Mouse (Mus musculus) left cerebral cortex, postnatal 25 days (tissue): ENCODE results near the gene 1700113H08Rik. TPM values are rescaled to one million over a fixed set of nuclear protein-coding genes. Genes with fewer than 3 reads are reported as not detected.

Source experiments
- DNase-seq, 2 experiments: peaks; one replicate each; pipeline ENCODE4 v3.0.0; 2022; ENCODE audit warnings: low spot score in 2 of 2, mixed read lengths in 1 of 2
- intact Hi-C: fragments of 180-260 bp; cut with DNase I; formaldehyde crosslinking; loops from one replicate; pipeline ENCODE4 v1.15.1; 2025
- total RNA-seq, 2 experiments: library from RNA; stranded (reverse); gene quantifications; 2 replicates each; pipeline ENCODE4 v1.2.3; 2021

Gene 1700113H08Rik
- total RNA-seq, 2 experiments from 2014 or later, result not detected

DNA sequence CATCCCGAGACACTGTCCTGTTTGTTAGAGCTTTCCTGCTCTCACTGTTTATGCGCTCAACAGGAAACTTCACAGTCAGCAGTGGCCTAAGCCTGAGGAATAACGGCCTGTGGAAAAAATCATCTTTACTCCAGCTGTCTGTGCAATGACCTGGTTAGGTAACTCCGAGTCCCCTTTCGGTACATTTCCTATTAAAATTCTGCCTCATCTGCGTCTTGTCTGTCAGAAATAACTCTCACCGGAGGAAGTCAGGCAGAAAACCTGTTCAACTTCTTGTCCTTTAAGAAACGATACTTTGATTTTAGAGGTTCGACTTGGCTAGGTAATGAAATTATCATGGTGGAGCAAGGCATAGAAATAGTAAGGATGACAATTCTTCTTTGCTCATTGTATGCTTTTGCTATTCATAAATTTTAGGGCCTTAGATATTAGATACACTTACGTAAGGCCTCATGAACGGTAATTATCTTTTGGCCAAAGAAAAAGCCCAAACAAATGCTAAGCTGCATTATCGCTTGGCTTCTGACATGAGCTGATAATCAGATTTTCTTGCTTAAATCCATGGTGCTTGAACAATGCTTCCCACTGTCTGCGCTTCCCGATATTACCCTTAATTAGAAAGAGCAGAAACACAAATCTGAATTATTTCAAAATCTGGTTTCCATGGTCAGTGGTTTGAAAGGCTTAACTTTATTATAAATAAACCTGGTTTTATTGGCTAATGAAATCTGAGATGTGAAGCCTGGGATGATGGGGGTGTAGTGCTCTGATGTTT is 96.1 kb downstream of the 1700113H08Rik start:
- DNase-seq, result no peak
- intact Hi-C loops, result no loop called here

DNA sequence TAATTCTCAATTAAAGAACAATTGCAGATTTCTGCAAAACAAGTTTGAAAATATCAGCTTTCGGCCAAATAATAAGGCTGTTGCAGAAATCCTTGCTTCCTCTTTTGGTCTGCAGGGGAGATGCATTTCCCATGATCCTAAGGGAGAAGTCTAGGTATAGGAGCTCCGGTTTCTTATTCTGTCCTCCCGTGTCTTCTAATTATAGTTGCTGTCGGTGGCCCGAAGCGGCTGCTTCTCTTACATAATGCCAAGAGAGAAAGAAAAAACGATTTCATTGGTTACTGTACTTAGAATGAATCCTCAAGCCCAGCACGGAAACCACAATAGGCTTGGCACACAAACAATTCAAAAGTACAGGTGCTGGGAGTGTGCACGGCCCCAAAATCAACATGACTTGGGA is 101.9 kb downstream of the 1700113H08Rik start:
- peak; percentile 6 to 65 for DNase-seq
- intact Hi-C loops, result no loop called here

DNA sequence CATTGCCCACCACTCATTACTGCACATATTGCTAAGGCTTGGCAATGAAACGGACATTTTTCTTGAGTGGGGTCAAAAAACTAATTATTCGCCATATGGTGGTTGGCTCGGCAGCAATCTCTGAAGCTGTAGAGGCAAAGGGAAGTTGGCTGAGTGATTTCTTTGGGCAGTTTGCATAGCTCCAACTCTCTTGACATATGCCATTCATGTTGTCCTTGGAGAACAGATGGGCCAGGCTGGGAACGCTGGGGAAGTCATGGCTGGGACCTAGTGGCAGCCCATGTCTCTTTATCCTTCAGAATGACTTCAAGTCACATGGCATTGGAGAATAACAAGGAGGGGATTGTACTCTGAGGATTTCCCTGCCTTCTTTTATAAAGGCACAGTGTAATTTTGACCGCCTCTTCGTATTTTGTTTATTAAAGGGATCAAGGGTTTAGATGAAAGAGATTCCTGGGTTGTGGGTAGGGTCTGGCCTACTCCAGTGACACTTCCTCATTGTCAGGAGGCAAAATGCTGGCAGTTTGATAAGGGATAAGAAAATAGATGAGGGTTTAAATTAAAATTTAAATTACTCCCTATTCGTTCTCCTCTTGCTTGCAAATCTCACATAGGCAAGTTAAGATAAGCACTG is 138.4 kb downstream of the 1700113H08Rik start:
- DNase-seq, result no peak
- intact Hi-C loops, result no loop called here

DNA sequence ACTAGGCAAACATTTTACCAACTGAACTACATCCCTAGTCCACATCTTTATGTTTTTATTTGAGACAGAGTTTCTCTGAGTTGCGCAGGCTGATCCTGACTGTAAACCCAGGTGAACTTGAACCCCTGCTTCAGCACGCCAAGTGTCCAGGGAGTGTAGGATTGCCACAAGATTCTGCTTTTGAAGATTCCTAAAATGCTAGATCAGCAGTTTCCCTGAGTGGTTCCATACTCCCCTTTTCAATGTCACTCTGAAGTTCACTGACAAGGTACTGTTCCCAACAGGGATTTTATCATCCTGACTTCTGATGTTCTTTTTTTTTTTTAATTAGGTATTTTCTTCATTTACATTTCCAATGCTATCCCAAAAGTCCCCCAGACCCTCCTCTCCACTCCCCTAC is 140.9 kb downstream of the 1700113H08Rik start:
- DNase-seq, result no peak
- intact Hi-C loops, result no loop called here

DNA sequence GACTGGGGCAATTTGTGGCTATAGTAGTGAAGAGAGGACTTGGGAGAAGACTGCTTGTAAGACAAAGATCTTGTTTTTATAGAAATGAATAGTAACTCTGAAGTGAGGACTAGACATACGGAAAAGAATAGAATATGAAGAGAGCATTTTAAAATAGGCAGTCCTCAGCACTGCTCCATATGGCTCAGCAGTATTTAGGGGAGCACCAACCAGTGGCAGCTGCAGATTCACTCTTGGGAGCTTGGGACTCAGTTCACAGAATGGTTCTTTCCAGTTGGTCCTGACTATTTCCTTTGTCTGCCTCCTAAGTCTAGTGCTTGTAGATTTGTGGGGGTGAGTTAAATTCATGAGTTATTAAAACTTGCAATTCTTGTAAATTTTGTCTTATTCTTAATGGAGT is 151.6 kb downstream of the 1700113H08Rik start:
- DNase-seq, result peak; percentile 13 to 82
- intact Hi-C loops, result no loop called here

DNA sequence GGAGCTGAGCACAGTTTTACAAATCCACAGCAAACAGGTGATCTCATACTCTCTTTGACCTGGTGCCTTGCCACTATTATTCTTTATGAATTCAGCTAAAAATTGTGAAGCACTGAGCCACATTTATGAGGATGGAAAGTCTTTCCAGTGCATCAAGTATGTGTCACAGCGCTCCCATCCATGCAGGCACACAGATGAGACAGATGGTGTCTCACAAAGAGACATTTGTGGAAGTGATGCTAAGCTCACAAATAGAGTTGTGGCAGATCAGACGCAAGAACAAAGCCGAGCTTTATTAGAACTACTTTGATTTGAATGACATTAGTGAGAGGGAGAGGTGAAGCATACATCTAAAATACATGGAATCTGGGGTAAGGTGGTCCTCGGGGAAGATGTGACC is 153.2 kb downstream of the 1700113H08Rik start:
- DNase-seq, result peak; percentile 21 to 63
- intact Hi-C loops, result loop anchor here (5.0 kb wide), 1 partner anchor 124 kb away; no protein-coding TSS in a partner anchor

DNA sequence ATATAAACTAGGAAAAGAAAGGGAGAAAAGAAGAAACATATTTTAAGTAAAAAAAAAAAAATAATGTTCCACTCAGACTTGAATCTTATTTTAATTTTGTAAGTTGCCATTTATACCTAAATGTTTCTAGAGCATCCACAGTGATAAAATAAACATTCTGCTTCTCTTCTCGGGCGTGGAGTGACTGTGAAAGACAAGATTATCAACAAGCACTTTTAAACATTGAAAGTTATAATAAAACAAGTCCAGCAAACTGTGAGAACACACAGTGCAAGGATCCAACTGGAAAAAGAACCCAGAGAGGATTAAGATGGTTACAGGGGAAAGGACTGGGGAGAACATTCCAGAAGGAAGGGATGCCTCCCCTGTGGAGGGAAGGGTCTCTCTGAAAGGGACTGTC is 155.0 kb downstream of the 1700113H08Rik start:
- intact Hi-C loops, result loop anchor here (2.0 to 5.0 kb wide), 2 partner anchors 126 to 280 kb away; partner anchors contain the start of gene Ascl1
- DNase-seq, result peak in 1 of 2 experiments; percentile 55

DNA sequence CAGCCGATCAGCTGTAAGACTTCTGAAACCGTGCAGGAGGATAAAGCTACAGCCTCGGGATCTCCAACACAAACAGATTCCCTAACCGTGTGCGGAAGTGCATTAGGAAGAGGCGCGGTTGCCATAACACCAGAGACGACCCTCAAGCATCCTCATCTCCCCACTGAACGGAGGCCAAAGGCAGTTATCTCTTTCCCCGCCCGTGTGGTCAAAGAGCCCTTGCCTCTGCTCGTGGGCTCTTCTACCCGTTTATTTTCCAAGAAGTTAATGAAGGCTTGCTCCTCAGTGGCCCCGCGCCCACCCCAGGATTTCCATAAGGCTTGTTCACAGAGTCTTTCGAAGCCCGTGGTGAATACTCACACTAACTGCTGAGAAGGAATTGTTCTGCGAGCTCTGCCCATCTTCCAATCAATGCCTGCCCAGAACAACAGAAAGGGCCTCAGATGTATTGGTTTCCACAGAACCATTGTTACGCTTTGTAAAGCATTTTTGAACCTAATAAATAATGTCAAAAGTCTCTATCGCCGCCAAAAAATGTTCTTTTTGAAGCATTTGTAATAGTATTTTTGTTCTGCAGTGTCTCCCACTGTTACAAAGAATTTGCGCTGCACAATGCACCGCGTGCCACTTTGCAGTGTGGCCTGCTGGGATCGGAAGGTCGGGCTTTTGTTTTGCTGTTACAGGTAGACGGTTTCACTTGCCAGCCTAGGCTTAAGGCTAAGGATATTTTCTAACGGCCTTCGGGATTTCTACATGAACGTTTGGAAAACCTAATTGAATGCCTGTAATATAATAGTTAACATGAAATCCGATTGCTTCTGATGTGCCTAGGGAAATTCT is 172.4 kb downstream of the 1700113H08Rik start:
- no peak for DNase-seq
- intact Hi-C loops, result no loop called here

DNA sequence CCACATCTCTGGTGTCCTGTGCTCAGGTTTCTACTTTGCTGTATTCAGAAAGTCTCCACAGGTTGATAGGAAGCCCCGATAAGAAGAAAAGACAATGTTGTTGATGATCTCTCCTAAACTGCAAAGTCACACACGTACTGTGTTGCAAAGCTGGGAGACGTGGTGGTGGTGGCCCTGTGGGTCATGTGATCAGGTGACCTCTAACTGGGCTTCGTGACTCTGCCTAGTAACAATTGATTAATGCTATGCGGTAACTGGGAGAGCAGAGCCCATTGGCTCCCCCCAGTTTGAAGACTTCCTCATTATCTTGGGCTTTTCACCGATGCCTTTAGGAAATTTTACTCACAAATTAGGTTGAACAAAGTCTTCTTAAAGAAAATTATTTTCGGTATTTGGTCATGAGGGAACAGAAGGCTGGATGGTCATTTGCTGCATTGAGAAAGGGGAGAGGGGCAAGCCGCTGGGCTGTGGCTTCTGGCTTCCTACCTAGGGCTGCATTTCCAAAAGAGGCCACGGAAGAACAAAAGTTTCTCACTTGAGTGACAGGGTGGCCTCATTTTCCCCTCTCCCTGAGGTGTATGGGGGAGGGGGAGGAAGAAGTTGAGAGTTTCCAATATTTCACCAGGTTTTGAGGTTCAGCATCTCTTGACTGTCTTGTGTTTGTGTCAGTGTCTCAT is 181.6 kb downstream of the 1700113H08Rik start:
- intact Hi-C loops, result no loop called here

DNA sequence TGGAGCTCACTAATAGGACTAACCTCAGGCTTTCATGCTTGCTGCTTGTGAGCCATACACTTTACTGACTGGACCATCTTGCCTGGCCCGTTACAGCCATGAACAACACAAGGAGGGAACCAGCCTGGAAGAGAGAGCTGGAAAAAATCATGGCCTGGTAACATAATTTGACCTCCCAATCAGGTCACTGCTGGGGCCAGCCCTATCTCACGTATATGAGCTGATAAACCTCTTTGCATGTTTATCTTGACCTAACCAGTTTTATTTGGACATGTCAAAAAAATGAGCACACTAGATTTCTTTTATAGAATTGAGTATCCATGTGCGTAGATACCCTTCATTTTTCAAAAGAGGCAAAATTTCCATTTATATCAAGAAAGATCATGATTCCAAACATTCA is 213.9 kb downstream of the 1700113H08Rik start:
- intact Hi-C loops, result no loop called here
- no peak for DNase-seq

More for the DNA sequence above, 181.6 kb downstream of the 1700113H08Rik start:
- no peak for DNase-seq

DNA sequence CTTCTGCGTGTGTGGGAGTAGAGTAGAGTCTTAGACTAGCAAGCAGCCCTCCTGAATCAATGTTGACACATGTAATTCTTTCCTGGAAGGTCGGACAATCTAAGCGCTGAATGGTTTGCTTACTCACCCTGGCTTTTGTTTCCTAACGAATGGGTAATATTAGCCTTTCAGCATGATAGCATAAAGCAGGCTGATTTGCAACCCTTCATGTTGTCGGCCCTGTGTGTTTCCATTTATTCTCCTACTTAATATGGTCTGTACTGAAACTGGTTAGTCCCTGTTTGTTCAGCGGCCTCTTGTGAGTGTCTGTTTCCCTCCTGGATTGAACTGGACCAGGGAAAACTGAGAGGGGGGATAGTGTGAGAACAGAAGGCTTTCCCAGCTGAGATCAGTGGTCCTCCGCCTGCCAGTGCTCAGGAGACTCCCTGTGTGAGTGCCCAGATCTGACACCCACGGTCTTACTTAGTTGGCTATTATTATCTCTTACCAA is 214.3 kb downstream of the 1700113H08Rik start:
- intact Hi-C loops, result no loop called here
- no peak for DNase-seq

DNA sequence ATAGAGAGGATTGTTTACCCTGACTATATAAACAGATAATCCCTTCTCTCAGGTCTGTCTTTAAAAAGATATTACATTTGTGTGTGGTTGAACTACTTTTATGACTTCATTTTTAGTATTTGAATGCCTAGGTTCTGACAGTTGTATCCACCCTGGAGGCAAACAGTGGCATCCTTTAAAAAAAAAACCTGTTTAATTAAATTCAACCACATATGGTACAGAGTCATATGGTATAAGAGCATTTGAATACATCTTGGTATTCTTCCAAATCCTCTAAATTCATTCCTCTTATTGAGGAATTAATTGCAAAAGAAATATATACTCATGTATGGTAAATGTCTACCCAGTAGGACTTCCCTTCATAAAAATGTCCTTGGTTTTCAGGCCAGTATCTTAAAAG is 217.2 kb downstream of the 1700113H08Rik start:
- intact Hi-C loops, result no loop called here
- no peak for DNase-seq

Other genes starting within 250 kb of the 1700113H08Rik start
- gene Stab2, start 50.0 kb upstream of the 1700113H08Rik start, total RNA-seq, result under 1 TPM; 0.43 to 0.66 TPM